Mouse (Mus musculus) ES-CJ7 (cell line): ENCODE data around the gene Cyp19a1.

Source experiments
- DNase-seq: peaks from one replicate; pipeline ENCODE4 v3.0.0; 2011; ENCODE audit warnings: low read depth, low spot score

Cyp19a1 gene

GRCm38 (mm10) chr9:54180216-54180615 is 87.7 kb downstream of the Cyp19a1 start:
- DNase-seq = peak; percentile 19

DNA sequence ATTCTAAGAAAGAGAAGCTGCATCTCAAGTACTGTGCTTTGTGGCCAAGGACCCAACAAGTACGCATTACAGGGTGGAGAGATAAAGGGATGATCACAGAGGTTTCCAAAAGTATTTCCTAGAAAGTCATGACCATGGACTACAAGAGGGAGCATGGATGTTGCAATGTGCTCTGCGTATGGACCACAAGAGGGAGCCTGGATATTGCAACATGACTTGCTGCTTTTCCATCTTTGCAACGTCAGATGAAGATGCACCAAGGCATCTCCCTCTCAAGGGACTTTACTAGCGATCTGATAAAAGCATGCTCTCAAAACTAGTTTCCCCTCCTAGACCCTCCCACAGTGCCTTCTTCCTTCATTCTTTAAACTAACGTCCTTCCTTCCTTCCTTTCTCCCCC is 98.4 kb downstream of the Cyp19a1 start:
- DNase-seq = peak; percentile 38

- DNase-seq = no peak
These were observed 99.5 kb downstream of the Cyp19a1 start for GRCm38 (mm10) chr9:54168425-54168824.

DNA sequence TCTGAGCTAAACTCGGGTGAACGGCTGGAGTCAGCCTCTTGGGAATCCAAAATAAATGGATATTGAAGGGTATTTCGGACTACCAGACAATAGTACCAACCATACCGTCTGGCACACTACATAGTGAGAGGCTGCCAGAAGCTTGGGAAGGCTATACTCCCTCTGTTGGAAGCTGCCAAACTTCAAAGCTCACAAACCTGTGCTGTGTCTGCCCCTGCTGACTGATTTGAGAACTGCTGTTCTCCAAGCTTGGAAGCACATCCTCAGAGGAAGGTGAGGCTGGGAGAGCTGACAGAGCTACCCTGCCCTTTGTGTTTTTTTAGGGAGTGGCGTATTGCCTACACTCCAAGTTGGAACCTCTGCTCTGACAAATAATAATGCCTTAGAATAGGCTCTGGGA is 104.8 kb downstream of the Cyp19a1 start:
- DNase-seq = peak; percentile 83

DNA sequence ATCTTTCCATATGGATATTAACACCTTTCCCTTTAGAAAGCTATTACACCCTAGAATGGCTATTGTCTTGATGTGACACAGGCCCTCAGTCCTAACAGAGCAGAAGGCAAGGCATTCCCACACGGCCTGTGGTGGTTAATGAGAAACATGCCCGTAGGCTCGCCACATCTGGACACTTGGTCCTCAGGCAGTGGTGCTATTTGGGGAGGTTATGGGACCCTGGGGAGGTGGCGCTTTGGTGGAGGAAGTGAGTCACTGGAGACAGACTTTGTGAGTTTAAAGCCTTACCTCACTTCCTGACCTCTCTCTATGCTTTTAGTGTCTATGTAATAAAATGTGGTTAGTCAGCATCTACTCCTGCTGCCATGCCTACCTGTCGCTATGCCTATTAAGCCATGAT is 114.2 kb downstream of the Cyp19a1 start:
- no peak for DNase-seq

DNA sequence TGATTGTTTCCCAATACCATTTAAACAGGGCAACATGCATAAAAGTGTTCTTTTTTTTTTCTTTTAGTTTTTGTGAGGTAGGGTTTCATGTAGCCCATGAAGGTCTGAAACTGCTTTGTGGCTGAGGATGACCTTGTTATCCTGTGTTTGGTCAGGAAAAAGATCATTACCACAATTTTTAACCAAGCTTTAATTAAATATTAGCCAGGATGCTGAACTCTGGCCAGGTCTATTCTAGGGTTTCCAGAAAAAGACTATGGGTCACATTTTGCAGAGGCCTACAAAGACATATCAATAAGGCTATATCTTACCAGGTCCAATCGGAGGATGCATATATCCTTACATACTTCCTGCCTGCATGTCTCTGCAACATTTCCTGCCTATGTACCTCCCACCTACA is 128.7 kb downstream of the Cyp19a1 start:
- DNase-seq = no peak
